Mouse (Mus musculus) mesoderm, embryonic 11.5 days (tissue): ENCODE results near the gene Nop53.

ENCODE experiments used
- DNase-seq: peaks from one replicate; pipeline ENCODE4 v3.0.0-alpha.2; 2012; ENCODE audit warnings: low read depth, low spot score

Gene Nop53

DNA sequence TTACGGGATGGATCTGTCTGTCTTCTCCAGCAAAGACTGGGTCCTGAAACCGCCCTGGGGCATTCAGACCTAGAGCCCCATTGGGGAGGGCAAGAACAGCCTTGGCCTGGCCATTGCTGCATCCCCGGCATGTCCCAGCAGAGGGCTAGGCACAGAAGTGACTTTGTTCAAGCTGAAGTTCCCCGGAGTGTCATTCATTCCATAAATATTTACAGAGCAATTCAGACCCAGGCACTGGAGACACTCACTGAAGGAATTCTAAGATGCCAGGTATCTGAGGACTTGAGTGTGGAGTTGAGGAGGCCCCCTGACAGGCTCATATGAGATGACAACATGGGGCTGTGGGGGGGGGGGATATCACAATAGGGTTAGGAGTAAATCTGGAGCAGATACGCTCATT lies 10.3 kb upstream of the Nop53 start:
- DNase-seq: no peak

GRCm38 (mm10) chr7:15955509-15955908 lies 9.6 kb upstream of the Nop53 start:
- DNase-seq: no peak

GRCm38 (mm10) chr7:15954978-15955443 lies 9.1 kb upstream of the Nop53 start:
- peak; percentile 55 for DNase-seq

DNA sequence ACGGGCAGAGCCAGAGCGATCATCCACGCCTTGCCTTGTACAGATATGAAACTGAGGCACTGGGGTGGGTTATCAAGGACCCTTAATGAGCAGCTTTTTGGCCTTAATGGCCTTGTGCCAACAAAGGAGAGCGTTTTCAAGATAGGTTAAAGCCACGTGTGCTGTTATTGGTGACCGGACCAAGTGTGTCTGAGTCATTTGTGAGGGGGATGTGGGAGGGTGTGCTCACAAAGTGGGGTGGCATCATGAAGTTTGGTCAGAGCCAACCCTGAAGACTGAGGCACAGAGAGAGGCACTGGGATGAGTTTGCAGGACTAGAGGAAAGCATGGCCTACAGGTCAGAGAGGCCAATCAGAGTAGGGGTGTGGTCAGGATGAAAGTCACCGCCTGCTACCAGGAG lies 8.6 kb upstream of the Nop53 start:
- no peak for DNase-seq

DNA sequence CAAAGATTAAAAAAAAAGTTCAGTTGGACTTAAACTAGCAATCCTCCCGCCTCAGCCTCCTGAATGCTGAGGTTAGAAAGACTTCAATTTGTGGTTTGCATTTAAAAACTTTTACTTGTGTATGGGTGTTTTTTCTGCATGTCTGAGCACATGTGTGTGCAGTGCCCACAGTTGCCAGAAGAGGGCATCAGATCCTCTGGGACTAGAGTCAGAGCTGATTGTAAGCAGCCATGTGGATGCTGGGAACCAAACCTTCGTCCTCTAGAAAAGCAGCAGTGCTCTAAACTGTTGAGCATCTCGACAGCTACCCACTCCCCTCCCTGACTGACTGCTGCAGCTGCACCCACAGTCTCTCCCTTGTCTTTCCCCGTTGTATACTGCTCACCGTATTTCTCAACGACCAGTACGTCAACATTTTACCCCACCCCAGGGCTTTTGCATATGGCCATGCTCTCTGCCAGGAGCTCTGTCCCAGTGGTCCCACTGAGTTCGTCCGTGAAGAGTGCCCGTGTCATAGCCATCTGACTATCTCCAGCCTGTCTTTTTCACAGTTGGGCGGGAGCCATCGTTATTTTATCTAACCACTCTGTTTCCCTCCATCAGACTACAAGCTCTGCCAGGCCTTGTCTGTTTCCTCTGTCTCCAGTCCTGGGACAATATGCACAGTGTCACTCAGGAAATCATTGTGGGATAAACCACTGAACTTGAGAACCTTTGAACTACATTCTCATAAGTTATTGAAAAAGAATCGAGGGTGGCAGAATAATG lies 7.6 kb upstream of the Nop53 start:
- DNase-seq: no peak

GRCm38 (mm10) chr7:15952416-15952815 lies 6.5 kb upstream of the Nop53 start:
- no peak for DNase-seq

DNA sequence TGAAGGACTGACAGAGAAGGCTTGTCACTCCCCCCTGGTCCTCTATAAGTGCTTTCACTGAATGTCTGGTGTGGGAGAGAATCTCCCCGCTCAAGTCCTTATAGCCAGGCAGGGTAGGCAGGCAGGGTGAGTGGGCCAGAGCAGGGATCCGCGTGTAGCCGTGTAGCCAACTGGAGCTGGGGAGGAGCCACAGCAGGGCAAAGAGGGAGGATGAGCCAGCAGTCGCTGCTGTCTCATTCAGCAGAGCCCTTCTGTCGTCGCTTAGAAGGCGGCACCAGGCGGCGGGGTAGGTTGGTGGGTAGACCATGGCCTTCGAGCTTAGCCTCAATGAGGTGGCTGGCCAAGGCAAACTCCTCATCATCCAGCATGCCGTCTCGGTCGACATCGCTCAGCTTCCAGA lies 4.1 kb upstream of the Nop53 start:
- DNase-seq: no peak

GRCm38 (mm10) chr7:15949216-15949790 lies 3.4 kb upstream of the Nop53 start:
- no peak for DNase-seq

GRCm38 (mm10) chr7:15948381-15948941 lies 2.6 kb upstream of the Nop53 start:
- DNase-seq: peak; percentile 81

GRCm38 (mm10) chr7:15947653-15948260 lies 1.9 kb upstream of the Nop53 start:
- DNase-seq: no peak

GRCm38 (mm10) chr7:15945211-15945610 lies 663 bp downstream of the Nop53 start:
- DNase-seq: no peak

- DNase-seq: no peak
Measured at GRCm38 (mm10) chr7:15944311-15944710, 1.6 kb downstream of the Nop53 start.

- no peak for DNase-seq
Measured at GRCm38 (mm10) chr7:15938621-15939020, 7.3 kb downstream of the Nop53 start.

- no peak for DNase-seq
Measured at GRCm38 (mm10) chr7:15937491-15937890, 8.4 kb downstream of the Nop53 start.

- no peak for DNase-seq
Measured at GRCm38 (mm10) chr7:15933437-15934359, 12.2 kb downstream of the Nop53 start.

DNA sequence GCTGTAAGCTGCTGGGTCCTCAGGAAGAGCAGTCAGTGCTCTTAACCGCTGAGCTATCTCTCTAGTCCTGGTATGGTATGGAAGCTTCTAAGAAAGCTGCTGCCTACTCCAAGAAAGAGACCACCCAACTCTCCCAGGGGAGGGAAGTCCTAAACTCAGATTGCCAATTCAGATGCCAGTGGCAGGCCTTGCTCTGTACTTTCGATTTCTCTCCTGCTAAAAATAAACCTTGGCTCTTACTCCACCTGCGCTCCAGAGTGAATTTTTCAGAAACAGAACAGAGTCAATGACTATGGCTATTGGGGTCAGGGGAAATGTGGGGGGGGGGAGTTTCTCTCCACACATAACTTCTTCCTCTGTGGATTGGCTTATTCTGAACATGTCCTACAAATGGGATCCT lies 14.2 kb downstream of the Nop53 start:
- no peak for DNase-seq

DNA sequence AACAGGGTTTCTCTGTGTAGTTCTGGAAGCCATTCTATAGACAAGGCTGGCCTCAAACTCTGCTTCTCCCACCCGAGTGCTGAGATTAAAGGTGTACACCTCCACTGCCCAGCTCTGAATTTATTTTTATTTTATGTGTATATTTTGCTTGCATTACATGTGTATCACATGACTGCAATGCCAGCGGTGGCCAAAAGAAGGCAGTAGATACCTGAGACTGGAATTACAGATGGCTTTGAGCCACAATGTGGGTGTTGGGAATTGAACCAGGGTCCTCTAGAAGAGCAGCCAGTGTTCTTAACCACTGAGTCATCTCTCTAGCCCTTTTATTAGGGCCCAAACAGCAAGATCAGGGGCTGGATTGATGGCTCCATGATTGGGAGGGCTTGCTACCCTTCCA lies 15.3 kb downstream of the Nop53 start:
- no peak for DNase-seq

DNA sequence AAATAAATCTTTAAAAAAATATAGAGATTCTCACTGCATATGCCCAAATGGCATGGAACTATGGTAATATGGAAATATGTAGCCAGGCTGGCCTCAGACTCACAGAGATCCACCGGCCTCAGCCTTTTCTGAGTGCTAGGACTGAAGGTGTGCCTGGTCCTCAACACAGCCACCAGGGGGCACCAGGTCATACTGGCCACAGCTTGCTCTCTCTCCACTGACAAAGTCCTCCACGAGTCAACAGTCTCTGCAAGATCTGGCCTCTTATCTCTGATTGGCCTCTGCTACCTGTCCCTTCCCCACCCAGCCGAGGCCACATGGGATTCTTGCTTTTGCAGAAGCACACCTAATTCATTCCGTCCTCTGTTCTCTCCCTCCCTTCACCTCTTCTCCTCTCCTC lies 16.0 kb downstream of the Nop53 start:
- peak; percentile 57 for DNase-seq

GRCm38 (mm10) chr7:15922220-15922773 lies 23.6 kb downstream of the Nop53 start, which contains the start of gene Selenow:
Gene Selenow (minus strand): TSS chr7:15922402.
- DNase-seq: peak; percentile 95

DNA sequence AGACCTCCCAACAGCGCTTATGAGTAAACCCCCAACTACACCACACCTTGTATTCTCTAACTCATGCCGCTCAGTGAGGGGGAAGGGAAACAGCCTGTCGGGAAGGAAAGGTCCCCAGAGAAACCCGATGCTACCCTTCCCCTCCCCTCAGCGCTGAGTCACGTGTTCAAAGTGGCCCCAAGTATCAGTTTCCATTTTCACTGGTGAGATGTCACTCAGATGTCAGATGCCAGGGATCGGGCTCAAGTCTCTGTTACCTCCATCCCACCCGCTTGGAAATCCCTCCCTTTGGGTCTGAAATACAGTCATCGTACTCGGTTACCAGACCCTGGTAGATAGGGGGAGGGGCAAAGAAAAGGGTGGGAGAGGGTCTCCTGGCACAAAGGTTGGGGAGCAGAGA lies 24.1 kb downstream of the Nop53 start:
- DNase-seq: peak; percentile 73

- no peak for DNase-seq
Measured at GRCm38 (mm10) chr7:15920645-15921190, 25.2 kb downstream of the Nop53 start.
